Mouse (Mus musculus) WW6 (cell line): Measurements from ENCODE around the gene Olfr521.
"Not testable (repeated sequence)": the region's sequence is repeated elsewhere in the genome, so short reads cannot be mapped to it uniquely, and the experiment has no call there.

Experiments used
- DNase-seq: peaks from one replicate; pipeline ENCODE4 v3.0.0-alpha.2; 2013; ENCODE audit warnings: low read depth, low spot score

Gene Olfr521

DNA sequence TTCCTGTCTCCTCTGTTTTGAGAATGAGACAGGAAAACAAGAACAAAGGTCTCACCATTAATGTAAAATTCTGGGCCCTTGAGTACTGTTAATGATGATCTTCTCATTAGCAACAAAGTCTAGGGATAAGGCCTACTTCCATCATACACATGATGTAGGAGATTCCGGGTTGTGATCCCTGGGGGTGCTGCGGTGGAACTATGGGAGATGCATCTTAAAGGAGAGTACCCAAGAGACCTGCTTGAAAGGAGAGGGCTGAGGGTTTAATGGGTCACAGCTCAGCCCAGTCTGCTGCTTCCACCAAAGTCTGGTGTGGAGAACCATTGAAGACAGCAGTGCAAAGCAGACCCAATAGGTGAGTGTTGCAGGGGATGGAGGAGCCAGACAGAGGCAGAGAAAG, at the start of gene Olfr521:
TSS of gene Olfr521 (plus strand) at position 301 of the 400 bp plus-strand sequence.
- DNase-seq, result no peak

DNA sequence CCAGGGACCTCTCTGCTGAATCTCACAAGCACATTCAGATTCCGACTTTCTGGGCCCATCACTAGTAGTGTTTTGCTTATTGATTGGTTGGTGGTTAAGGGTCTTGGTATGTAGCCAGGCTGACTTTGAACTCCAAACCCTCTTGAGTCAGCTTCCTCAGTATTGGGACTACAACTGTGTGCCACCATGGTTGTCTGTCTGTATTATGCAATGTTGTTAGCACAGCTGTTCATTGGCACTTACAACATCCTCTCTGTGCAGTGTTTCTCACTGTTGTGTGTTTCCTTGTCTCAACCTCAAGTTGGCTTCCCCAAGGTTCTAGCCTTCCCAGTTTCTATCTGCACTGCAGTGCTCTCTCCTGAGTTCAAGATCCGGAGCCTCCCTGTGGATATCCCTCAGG, 46.8 kb upstream of the Olfr521 start:
- no peak for DNase-seq

DNA sequence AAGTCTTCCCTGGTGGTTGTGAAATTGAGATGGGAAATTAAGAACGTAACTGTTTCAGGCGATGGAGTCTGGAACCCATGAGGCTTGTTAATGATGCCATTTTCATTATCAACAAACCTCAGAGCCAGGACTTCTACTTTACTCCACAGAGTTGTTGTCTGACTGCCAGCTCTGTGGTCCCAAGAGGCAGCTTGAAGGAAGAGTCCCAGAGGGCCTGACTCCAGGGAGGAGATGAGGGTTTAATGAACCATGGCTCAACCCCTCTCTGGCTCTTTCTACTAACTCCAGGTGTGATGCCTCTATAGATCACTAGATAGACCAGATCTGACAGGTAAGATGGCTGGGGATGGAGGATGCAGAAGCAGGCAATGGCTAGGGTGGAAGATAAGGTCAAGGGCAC, 33.3 kb upstream of the Olfr521 start, which contains the start of gene Olfr520:
TSS of gene Olfr520 (plus strand) at position 301 of the 400 bp plus-strand sequence.
- DNase-seq, result no peak

- DNase-seq, result no peak
These were observed 28.7 kb upstream of the Olfr521 start for GRCm38 (mm10) chr7:99734612-99735011.

DNA sequence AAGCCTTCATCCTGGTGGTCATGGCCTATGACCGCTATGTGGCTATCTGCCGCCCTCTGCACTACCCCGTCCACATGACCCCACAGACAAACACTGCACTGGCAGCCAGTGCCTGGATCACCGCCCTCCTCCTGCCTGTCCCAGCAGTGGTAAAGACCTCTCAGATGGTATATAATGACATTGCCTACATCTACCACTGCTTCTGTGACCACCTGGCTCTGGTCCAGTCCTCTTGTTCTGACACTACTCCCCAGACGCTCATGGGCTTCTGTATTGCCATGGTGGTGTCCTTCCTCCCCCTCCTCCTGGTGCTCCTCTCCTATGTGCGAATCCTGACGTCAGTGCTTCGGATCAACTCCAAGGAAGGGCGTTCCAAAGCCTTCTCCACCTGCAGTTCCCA, 27.8 kb upstream of the Olfr521 start:
- DNase-seq, result not testable (repeated sequence)

- DNase-seq, result no peak
These were observed 24.0 kb upstream of the Olfr521 start for GRCm38 (mm10) chr7:99739276-99739675.

DNA sequence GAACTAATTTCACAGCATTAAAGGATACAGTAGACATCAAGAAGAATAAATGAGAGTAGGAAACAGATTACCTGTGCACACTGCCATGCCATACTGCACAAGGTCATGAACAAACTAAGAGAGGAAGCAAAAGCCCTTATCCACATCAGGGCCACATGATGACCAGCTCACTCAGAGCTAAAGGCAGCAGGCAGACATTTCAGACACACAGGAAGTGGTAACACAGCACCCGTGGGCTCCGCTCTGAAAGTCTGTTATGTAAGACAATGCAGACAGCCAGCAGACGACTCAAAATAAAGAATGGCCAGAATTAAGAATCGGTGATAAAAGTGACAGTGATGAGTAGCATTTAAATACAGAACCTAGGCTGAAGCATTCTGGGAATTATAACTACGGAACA, 18.1 kb downstream of the Olfr521 start:
- DNase-seq, result no peak

DNA sequence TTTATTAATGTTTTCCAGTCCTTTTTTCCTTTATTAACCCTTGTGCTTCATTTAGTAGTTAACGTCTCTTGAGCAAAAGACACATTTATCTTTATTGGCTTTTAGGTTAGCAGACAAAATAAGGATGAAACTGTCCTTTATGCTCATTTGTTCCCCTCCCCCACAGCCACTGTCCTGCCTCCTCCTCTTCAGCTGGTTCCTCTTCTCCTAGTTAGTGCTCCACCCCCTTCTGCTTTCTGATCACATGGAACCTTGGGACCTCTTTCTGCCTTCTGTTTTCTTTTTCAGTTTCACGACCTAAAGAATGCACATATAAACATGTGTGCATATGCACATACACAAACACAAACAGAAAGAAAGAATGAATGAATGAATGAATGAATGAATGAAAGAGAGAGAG, 18.6 kb downstream of the Olfr521 start:
- DNase-seq, result no peak

- no peak for DNase-seq
These were observed 20.1 kb downstream of the Olfr521 start for GRCm38 (mm10) chr7:99783421-99783820.

- no peak for DNase-seq
These were observed 22.2 kb downstream of the Olfr521 start for GRCm38 (mm10) chr7:99785553-99785952.

- DNase-seq, result no peak
These were observed 23.5 kb downstream of the Olfr521 start for GRCm38 (mm10) chr7:99786774-99787173.

GRCm38 (mm10) chr7:99787935-99788334, 24.6 kb downstream of the Olfr521 start:
- no peak for DNase-seq

DNA sequence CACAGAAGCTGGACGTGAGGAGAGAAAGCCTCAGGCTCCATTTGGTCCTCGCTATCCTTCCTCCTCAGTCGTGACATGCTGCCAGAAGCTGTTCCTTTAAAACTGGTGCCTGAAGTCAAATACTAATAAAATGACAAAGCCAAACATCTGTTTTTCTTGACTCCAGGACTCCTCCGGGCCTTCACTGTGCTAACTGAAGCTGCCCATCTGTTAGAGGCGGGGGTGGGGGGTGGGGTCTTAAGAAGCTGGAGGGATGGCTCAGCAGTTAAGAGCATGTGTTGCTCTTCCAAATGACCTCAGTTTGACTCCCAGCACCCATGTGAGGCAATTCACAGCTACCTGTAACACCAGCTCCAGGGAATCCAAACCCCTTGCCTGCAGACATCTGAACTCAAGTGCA, 25.3 kb downstream of the Olfr521 start:
- no peak for DNase-seq

GRCm38 (mm10) chr7:99790816-99791215, 27.5 kb downstream of the Olfr521 start:
- DNase-seq, result no peak

GRCm38 (mm10) chr7:99794096-99794495, 30.8 kb downstream of the Olfr521 start:
- DNase-seq, result no peak

GRCm38 (mm10) chr7:99795192-99795981, 32.1 kb downstream of the Olfr521 start:
- DNase-seq, result no peak

GRCm38 (mm10) chr7:99796471-99796870, 33.2 kb downstream of the Olfr521 start:
- no peak for DNase-seq

DNA sequence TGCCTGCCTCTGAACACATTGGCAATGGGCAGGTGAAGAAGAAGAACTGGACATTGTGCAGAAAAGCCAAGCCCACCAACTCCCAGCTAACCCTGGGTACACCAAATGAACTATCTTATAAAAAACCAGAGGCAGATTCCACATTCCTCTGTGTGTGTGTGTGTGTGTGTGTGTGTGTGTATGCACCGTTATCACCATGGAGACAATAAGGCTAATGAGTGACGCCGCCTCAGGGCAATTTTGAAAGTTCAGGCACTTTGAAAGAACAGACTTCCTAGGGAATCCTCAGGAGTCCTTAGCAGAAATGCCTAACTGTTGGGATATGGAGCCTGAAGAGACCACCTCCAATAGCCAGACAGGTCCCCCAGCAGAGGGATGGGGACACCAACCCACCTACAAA, 34.0 kb downstream of the Olfr521 start:
- DNase-seq, result no peak

GRCm38 (mm10) chr7:99797911-99798647, 34.8 kb downstream of the Olfr521 start:
- peak; percentile 36 for DNase-seq

DNA sequence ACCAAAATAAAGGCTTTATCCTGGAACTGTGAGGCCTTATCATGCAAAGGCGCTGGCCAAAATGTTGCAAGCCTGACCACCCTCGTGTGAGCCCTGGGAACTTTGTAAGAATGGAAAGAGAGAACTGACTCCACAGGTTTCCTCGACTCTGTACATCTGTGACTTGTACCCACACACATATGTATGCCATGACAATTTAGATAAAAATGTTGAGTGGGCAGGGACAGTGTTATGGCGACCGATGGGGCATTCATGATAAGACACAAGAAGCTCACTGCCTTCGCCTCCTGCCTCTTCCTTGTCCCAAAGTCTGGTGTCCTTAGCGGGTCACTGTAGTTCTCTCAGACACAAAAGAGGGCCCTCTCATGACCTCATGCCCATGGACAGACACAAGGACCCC, 35.8 kb downstream of the Olfr521 start:
- DNase-seq, result no peak

- no peak for DNase-seq
These were observed 40.2 kb downstream of the Olfr521 start for GRCm38 (mm10) chr7:99803535-99803934.

- DNase-seq, result not testable (repeated sequence)
These were observed 40.7 kb downstream of the Olfr521 start for GRCm38 (mm10) chr7:99804033-99804432.

DNA sequence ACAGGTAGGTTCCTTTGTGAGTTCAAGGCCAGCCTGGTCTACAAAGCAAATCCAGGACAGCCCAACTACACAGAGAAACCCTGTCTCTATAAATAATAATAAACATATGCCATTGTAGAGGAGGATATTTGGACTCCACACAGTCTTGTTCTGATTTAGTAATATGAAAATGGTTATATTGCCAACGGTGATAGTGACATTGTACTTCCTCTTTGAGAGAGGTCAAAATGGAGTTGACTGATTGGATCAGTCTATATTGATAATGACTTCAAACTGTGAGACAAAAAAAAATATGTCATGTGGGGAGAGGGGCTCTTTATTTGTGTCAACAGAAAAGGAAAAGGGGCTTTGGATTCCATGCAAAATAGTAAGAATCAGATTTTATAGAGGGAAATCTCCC, 42.0 kb downstream of the Olfr521 start:
- no peak for DNase-seq
